Mouse (Mus musculus): Measurements from ENCODE around the gene Grid1. TPM values are rescaled to one million over a fixed set of nuclear protein-coding genes. Genes with fewer than 3 reads are reported as not detected.

Grid1 gene
- polyA plus RNA-seq, 2 experiments: 0.04 TPM; not detected in 1

GRCm38 (mm10) chr14:35326306-35326705 is 506.4 kb downstream of the Grid1 start:
- Histone ChIP-seq H3K4me3 (ENCODE audit: insufficient read depth in 1 of 2, low read depth in 2 of 2, low read length in 2 of 2) (no peak overlapping the region), H3K4me1 (replicated peaks; ENCODE audit: control insufficient read depth in 2 of 2, insufficient read depth in 2 of 2, low read length in 1 of 2) (no peaks in the 10 kb centered on the region), H3K4me2 (ENCODE audit: low read depth) (no peak overlapping the region), H3K27ac (no peak overlapping the region), H3K36me3 (replicated peaks; ENCODE audit: control insufficient read depth, insufficient read depth, low read depth) (no peaks in the 10 kb centered on the region), H3K27me3 (ENCODE audit: control insufficient read depth, insufficient read depth, low read length) (no peaks in the 10 kb centered on the region), H3K9me3 (ENCODE audit: control insufficient read depth, low read length) (no peaks in the 10 kb centered on the region), H3K9ac (replicated peaks) (no peak overlapping the region)
- ATAC-seq (ENCODE audit: insufficient read depth) (no peak), DNase-seq (ENCODE audit: low read depth in 3 of 3, low spot score in 3 of 3) (no peak)
- TF ChIP-seq EP300 (IDR thresholded peaks at IDR 0.05; ENCODE audit: low read depth): no peak
- TF ChIP-seq CTCF (IDR thresholded peaks at IDR 0.05; ENCODE audit: low read depth): peak; percentile 55
- WGBS (ENCODE audit: insufficient replicate concordance): 33% methylated on average over 1 of the region's 1 CpGs

- H3K27ac ChIP-seq: no peak overlapping the region
- no peak overlapping the region for H3K4me3 ChIP-seq (ENCODE audit: insufficient read depth in 1 of 2, low read depth in 2 of 2, low read length in 2 of 2)
- H3K36me3 ChIP-seq (replicated peaks; ENCODE audit: control insufficient read depth, insufficient read depth, low read depth): no peaks in the 10 kb centered on the region
- TF ChIP-seq CTCF (IDR thresholded peaks at IDR 0.05; ENCODE audit: low read depth) (no peak), EP300 (IDR thresholded peaks at IDR 0.05; ENCODE audit: low read depth) (no peak)
- DNase-seq (ENCODE audit: low read depth in 3 of 3, low spot score in 3 of 3) (no peak), ATAC-seq (ENCODE audit: insufficient read depth) (no peak)
- no peak overlapping the region for H3K9ac ChIP-seq (replicated peaks)
- H3K4me2 ChIP-seq (ENCODE audit: low read depth): no peak overlapping the region
- 60% methylated on average over 3 of the region's 3 CpGs for WGBS (ENCODE audit: insufficient replicate concordance)
- H3K4me1 ChIP-seq (replicated peaks; ENCODE audit: control insufficient read depth in 2 of 2, insufficient read depth in 2 of 2, low read length in 1 of 2): no peaks in the 10 kb centered on the region
- H3K9me3 ChIP-seq (ENCODE audit: control insufficient read depth, low read length): no peaks in the 10 kb centered on the region
- H3K27me3 ChIP-seq (ENCODE audit: control insufficient read depth, insufficient read depth, low read length): no peaks in the 10 kb centered on the region
Observed at GRCm38 (mm10) chr14:35336561-35336960, 516.7 kb downstream of the Grid1 start.

GRCm38 (mm10) chr14:35356011-35356410 is 536.1 kb downstream of the Grid1 start:
- TF ChIP-seq CTCF (IDR thresholded peaks at IDR 0.05; ENCODE audit: low read depth) (no peak), EP300 (IDR thresholded peaks at IDR 0.05; ENCODE audit: low read depth) (no peak)
- Histone ChIP-seq H3K4me3 (ENCODE audit: insufficient read depth in 1 of 2, low read depth in 2 of 2, low read length in 2 of 2) (no peak overlapping the region), H3K4me1 (replicated peaks; ENCODE audit: control insufficient read depth in 2 of 2, insufficient read depth in 2 of 2, low read length in 1 of 2) (no peaks in the 10 kb centered on the region), H3K4me2 (ENCODE audit: low read depth) (no peak overlapping the region), H3K9me3 (ENCODE audit: control insufficient read depth, low read length) (no peaks in the 10 kb centered on the region), H3K36me3 (replicated peaks; ENCODE audit: control insufficient read depth, insufficient read depth, low read depth) (no peaks in the 10 kb centered on the region), H3K27ac (no peak overlapping the region), H3K9ac (replicated peaks) (no peak overlapping the region), H3K27me3 (ENCODE audit: control insufficient read depth, insufficient read depth, low read length) (no peaks in the 10 kb centered on the region)
- DNase-seq (ENCODE audit: low read depth in 3 of 3, low spot score in 3 of 3): no peak
- 52% methylated on average over 3 of the region's 3 CpGs for WGBS (ENCODE audit: insufficient replicate concordance)
- ATAC-seq (ENCODE audit: insufficient read depth): no peak

GRCm38 (mm10) chr14:35356480-35357085 is 536.7 kb downstream of the Grid1 start:
- H3K9ac ChIP-seq (replicated peaks): no peak overlapping the region
- DNase-seq (ENCODE audit: low read depth in 3 of 3, low spot score in 3 of 3) (no peak), ATAC-seq (ENCODE audit: insufficient read depth) (no peak)
- no peak overlapping the region for H3K27ac ChIP-seq
- H3K36me3 ChIP-seq (replicated peaks; ENCODE audit: control insufficient read depth, insufficient read depth, low read depth): no peaks in the 10 kb centered on the region
- no peaks in the 10 kb centered on the region for H3K9me3 ChIP-seq (ENCODE audit: control insufficient read depth, low read length)
- H3K4me1 ChIP-seq (replicated peaks; ENCODE audit: control insufficient read depth in 2 of 2, insufficient read depth in 2 of 2, low read length in 1 of 2): no peaks in the 10 kb centered on the region
- H3K27me3 ChIP-seq (ENCODE audit: control insufficient read depth, insufficient read depth, low read length): no peaks in the 10 kb centered on the region
- no peak overlapping the region for H3K4me2 ChIP-seq (ENCODE audit: low read depth)
- WGBS (ENCODE audit: insufficient replicate concordance): 58% methylated on average over 6 of the region's 6 CpGs
- H3K4me3 ChIP-seq (ENCODE audit: insufficient read depth in 1 of 2, low read depth in 2 of 2, low read length in 2 of 2): no peak overlapping the region
- no peak for TF ChIP-seq CTCF (IDR thresholded peaks at IDR 0.05; ENCODE audit: low read depth)
- TF ChIP-seq EP300 (IDR thresholded peaks at IDR 0.05; ENCODE audit: low read depth): no peak

- Histone ChIP-seq H3K36me3 (replicated peaks; ENCODE audit: control insufficient read depth, insufficient read depth, low read depth) (no peaks in the 10 kb centered on the region), H3K4me3 (ENCODE audit: insufficient read depth in 1 of 2, low read depth in 2 of 2, low read length in 2 of 2) (no peak overlapping the region), H3K27ac (no peak overlapping the region), H3K27me3 (ENCODE audit: control insufficient read depth, insufficient read depth, low read length) (no peaks in the 10 kb centered on the region), H3K4me2 (ENCODE audit: low read depth) (no peak overlapping the region), H3K4me1 (replicated peaks; ENCODE audit: control insufficient read depth in 2 of 2, insufficient read depth in 2 of 2, low read length in 1 of 2) (no peaks in the 10 kb centered on the region), H3K9ac (replicated peaks) (no peak overlapping the region), H3K9me3 (ENCODE audit: control insufficient read depth, low read length) (no peaks in the 10 kb centered on the region)
- TF ChIP-seq EP300 (IDR thresholded peaks at IDR 0.05; ENCODE audit: low read depth): no peak
- no peak for DNase-seq (ENCODE audit: low read depth in 3 of 3, low spot score in 3 of 3)
- 26% methylated on average over 7 of the region's 7 CpGs for WGBS (ENCODE audit: insufficient replicate concordance)
- no peak for ATAC-seq (ENCODE audit: insufficient read depth)
Observed at GRCm38 (mm10) chr14:35358136-35358821, 538.4 kb downstream of the Grid1 start.
